Mouse (Mus musculus) lung, adult 2 months (tissue): ENCODE results near the gene Shc1.

Experiments used
- CTCF ChIP-seq: fragments of 200-500 bp; IDR thresholded peaks from 2 replicates; pipeline ENCODE4 v1.5.1; 2011; ENCODE audit warnings: mild to moderate bottlenecking, low read length, control low read depth; ENCODE audit not compliant: insufficient read depth
- POLR2A ChIP-seq: fragments of 200-500 bp; IDR thresholded peaks from 2 replicates; pipeline ENCODE4 v1.6.1; 2011; ENCODE audit warnings: low read depth, mild to moderate bottlenecking, control low read depth, low read length, borderline replicate concordance; ENCODE audit errors: extremely low read depth

DNA sequence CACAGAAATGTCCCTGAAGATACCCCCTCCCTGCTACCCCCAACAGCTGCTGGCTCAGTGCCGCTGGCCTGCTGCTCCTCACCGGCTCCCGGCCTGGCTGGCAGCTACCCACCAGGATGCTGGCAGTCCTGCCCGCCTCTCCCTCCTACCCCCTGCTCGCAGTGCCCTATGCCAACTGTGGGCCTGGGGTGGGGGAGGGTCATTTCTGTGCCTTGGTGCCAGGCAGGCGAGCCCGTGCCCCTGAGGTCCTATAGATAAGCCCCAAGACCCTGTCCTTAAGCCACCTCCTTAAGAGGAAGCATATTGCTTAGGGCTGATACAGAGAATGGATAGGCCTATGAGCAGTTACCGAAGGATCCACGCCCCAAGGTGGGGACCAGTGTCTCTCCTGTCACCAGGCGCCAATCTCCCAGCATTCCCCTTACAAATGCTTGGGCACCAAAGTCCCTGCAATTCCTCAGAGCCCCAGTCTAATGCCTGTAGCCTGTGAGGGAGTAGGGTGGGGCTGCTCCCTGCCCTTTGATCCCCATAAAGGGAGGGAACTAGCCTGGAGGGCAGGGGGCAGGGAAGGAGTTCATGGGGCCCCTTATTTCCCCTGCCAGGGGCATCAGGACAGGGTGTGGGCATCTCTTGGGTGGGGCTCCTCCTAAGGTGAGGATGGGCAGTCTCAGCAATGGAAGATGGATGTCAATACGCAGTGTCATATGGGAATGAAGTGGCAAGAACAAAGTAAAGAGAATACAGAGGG, 29.9 kb upstream of the Shc1 start:
- no peak for TF ChIP-seq CTCF
- TF ChIP-seq POLR2A, result no peak
